Mouse (Mus musculus): Measurements from ENCODE around the gene Kank4.

DNA sequence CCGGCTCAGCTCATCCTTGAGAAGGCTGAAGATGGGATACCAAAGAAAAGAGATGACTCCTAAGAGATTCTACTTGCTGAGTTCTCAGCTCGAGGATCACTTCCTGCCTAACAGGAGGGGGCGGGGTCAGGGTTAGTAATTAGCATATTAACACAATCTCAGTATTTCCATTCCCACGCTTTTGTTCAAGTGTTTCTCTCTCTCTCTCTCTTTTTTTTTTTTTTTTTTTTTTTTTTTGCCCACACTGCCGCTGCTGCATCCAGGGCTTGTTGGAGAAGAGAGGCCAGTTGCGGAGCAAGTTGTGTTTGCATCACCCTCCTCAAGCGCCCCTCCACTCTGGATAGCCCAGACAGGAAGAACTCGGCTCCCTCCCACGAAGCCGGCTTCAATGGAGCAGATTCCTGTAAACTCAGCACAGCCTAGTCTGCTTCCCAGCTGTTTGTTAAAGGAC lies 27.5 kb downstream of the Kank4 start:
- TF ChIP-seq GATA1 (IDR thresholded peaks at IDR 0.05; ENCODE audit: low read length) = no peak
- TF ChIP-seq TAL1 (IDR thresholded peaks at IDR 0.05; ENCODE audit: low read length) = no peak

Measured in erythroblast, embryonic 14.5 days (primary cell).